Mouse (Mus musculus): ENCODE measurements around the gene Doc2b. TPM values are rescaled to one million over a fixed set of nuclear protein-coding genes. Genes with fewer than 3 reads are reported as not detected.

The Doc2b gene
- polyA plus RNA-seq, 1 experiment, result not detected

DNA sequence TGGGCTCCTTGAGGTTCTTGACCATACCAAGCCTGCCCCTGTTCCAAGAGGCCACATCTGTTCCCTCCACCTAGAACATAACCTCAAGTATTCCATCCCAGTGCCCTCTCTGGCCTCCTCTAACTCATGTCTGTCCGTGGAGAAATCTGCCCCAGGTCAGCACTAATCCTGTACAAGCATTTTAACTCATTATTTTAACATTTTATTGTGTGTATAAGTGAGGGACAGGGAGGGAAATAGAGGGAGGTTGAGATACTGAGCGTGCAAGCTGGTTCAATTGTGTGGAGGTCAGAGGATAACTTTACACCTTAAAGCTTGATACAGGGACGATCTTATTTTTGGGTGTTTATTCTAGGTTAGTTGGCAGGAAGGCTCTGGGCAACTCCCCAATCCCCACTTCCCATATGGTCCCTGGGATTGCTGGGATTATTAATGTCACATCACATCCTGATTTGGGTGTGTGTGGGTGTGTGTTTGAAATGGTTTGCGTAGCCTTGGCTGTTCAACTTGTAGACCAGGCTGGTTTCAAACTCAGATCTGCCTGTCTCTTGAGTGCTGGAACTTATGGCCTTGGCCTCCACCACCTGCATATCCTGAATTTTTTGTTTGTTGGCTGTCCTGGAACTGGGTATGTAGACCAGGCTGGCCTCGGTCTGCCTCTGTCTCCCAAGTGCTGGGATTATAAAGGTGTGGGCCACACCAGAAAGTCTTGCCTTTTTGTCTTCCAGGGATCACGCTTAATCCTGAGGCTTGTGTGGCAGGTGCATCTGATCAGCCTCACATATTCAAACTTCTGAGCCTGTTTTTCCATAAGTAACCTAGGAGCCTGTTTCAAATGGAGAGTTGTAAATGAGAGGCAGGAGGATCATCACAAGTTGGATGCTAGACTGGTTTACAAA lies 27.5 kb downstream of the Doc2b start:
- H3K9me3 ChIP-seq (ENCODE audit: control insufficient read depth, low read length), result no peaks in the 10 kb centered on the region
- peaks cover 11% of the 10 kb centered on the region for H3K4me1 ChIP-seq (ENCODE audit: control insufficient read depth)
- peaks cover 11% of the 10 kb centered on the region for H3K27me3 ChIP-seq (ENCODE audit: control insufficient read depth)
- H3K4me3 ChIP-seq (replicated peaks), result no peak overlapping the region
- TF ChIP-seq GATA1 (IDR thresholded peaks at IDR 0.05; ENCODE audit: low read length), result no peak
- TF ChIP-seq TAL1 (IDR thresholded peaks at IDR 0.05; ENCODE audit: low read length), result no peak
- peaks cover 46% of the 10 kb centered on the region for H3K36me3 ChIP-seq (ENCODE audit: control insufficient read depth)

DNA sequence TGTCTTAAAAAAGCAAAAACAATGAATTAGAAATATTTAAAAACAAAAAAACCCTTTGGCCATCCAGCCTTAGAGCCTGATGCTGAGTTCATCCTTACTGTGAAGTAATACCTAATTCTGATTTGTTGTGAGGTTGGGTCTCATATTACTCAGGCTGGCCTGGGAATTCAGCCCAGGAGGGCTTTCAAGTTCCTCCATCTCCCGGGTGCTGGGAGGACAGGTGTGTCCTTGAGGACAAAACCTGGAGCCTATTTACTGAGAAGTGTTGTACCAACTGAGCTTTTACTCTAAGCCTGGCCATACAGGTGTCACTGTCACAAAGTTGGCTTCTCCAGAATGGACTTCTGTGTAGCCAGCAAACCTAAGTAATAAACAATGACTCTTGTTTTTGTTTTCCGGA lies 28.8 kb downstream of the Doc2b start:
- H3K4me3 ChIP-seq (replicated peaks), result no peak overlapping the region
- peaks cover 11% of the 10 kb centered on the region for H3K4me1 ChIP-seq (ENCODE audit: control insufficient read depth)
- H3K36me3 ChIP-seq (ENCODE audit: control insufficient read depth), result peaks cover 55% of the 10 kb centered on the region
- H3K9me3 ChIP-seq (ENCODE audit: control insufficient read depth, low read length), result no peaks in the 10 kb centered on the region
- peaks cover 11% of the 10 kb centered on the region for H3K27me3 ChIP-seq (ENCODE audit: control insufficient read depth)
- no peak for TF ChIP-seq TAL1 (IDR thresholded peaks at IDR 0.05; ENCODE audit: low read length)
- TF ChIP-seq GATA1 (IDR thresholded peaks at IDR 0.05; ENCODE audit: low read length), result no peak

GRCm38 (mm10) chr11:75765161-75765560 lies 30.7 kb downstream of the Doc2b start:
- TF ChIP-seq TAL1 (IDR thresholded peaks at IDR 0.05; ENCODE audit: low read length) (no peak), GATA1 (IDR thresholded peaks at IDR 0.05; ENCODE audit: low read length) (no peak)
- H3K4me1 ChIP-seq (ENCODE audit: control insufficient read depth), result peaks cover 11% of the 10 kb centered on the region
- no peaks in the 10 kb centered on the region for H3K9me3 ChIP-seq (ENCODE audit: control insufficient read depth, low read length)
- no peak overlapping the region for H3K4me3 ChIP-seq (replicated peaks)
- peaks cover 71% of the 10 kb centered on the region for H3K36me3 ChIP-seq (ENCODE audit: control insufficient read depth)
- H3K27me3 ChIP-seq (ENCODE audit: control insufficient read depth), result no peaks in the 10 kb centered on the region; the same call in 1 of the 2 replicates

GRCm38 (mm10) chr11:75764521-75765023 lies 31.3 kb downstream of the Doc2b start:
- Histone ChIP-seq H3K4me1 (ENCODE audit: control insufficient read depth) (peaks cover 9% of the 10 kb centered on the region), H3K36me3 (ENCODE audit: control insufficient read depth) (peaks cover 77% of the 10 kb centered on the region)
- TF ChIP-seq TAL1 (IDR thresholded peaks at IDR 0.05; ENCODE audit: low read length) (no peak), GATA1 (IDR thresholded peaks at IDR 0.05; ENCODE audit: low read length) (no peak)

DNA sequence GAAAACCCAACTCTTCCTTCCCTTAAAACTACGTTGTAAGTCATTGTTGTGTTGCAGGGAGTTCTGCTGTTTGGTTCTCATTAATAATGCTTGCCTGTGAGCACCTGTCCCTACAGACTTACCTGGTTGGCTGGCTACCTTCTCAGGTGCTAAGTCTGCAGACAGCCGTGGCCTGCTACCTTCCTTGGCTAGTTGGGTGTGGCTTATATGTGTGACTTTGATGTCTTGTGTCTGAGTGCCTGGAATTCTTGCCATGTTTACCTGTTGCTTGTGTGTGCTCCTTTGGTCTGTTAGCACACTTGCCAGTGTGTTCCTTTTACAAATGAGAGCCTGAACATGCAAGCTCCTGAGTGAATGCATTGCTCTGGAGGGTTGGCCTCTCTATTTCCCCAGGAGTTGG lies 33.1 kb downstream of the Doc2b start:
- TF ChIP-seq GATA1 (IDR thresholded peaks at IDR 0.05; ENCODE audit: low read length) (no peak), TAL1 (IDR thresholded peaks at IDR 0.05; ENCODE audit: low read length) (no peak)
- no peaks in the 10 kb centered on the region; the same call in none of the 2 replicates for H3K4me1 ChIP-seq (ENCODE audit: control insufficient read depth)
- H3K9me3 ChIP-seq (ENCODE audit: control insufficient read depth, low read length), result no peaks in the 10 kb centered on the region
- H3K27me3 ChIP-seq (ENCODE audit: control insufficient read depth), result no peaks in the 10 kb centered on the region
- peaks cover 92% of the 10 kb centered on the region for H3K36me3 ChIP-seq (ENCODE audit: control insufficient read depth)
- no peak overlapping the region for H3K4me3 ChIP-seq (replicated peaks)

More at GRCm38 (mm10) chr11:75764521-75765023, 31.3 kb downstream of the Doc2b start:
- Histone ChIP-seq H3K4me3 (replicated peaks) (no peak overlapping the region), H3K9me3 (ENCODE audit: control insufficient read depth, low read length) (no peaks in the 10 kb centered on the region), H3K27me3 (ENCODE audit: control insufficient read depth) (no peaks in the 10 kb centered on the region; the same call in 1 of the 2 replicates)

DNA sequence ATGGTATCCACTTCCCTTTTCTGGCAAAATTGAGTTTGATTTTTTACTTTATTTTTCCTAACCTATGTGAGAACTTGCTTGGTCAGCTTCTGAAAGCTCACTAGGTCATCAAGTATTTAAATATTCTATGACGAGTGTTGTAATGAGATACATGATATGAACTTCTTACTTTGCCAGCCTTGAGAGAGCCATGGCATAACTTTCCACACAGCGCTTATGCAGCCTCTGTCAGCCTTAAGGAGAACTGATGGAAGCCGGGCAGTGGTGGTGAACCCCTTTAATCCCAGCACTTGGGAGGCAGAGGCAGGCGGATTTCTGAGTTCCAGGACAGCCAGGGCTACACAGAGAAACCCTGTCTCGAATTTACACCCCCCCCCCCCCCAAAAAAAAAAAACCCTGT lies 35.1 kb downstream of the Doc2b start:
- TF ChIP-seq TAL1 (IDR thresholded peaks at IDR 0.05; ENCODE audit: low read length) (no peak), GATA1 (IDR thresholded peaks at IDR 0.05; ENCODE audit: low read length) (no peak)
- no peaks in the 10 kb centered on the region for H3K27me3 ChIP-seq (ENCODE audit: control insufficient read depth)
- H3K9me3 ChIP-seq (ENCODE audit: control insufficient read depth, low read length), result no peaks in the 10 kb centered on the region
- H3K4me3 ChIP-seq (replicated peaks), result no peak overlapping the region
- peaks cover 92% of the 10 kb centered on the region for H3K36me3 ChIP-seq (ENCODE audit: control insufficient read depth)
- H3K4me1 ChIP-seq (ENCODE audit: control insufficient read depth), result no peaks in the 10 kb centered on the region; the same call in none of the 2 replicates

DNA sequence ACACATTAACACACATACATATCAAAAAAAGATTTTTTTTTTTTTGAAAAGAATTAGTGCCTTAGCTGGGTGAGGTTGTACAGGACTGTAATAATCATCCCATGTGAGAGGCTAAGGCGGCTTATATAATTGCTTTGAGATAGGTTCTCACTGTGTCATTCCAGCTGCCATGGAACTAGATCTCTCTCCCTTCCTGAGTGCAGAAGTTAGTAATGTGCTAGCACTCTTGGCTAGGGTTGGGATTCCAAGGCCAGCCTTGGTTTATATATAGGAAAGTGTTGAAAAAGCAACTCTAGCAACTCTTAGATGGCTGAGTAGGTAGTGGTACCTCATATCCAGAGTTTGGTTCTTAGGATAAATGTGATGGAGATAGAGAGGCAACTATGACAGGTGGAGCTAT lies 37.3 kb downstream of the Doc2b start:
- peaks cover 88% of the 10 kb centered on the region for H3K36me3 ChIP-seq (ENCODE audit: control insufficient read depth)
- TF ChIP-seq TAL1 (IDR thresholded peaks at IDR 0.05; ENCODE audit: low read length), result no peak
- TF ChIP-seq GATA1 (IDR thresholded peaks at IDR 0.05; ENCODE audit: low read length), result no peak
- H3K27me3 ChIP-seq (ENCODE audit: control insufficient read depth), result no peaks in the 10 kb centered on the region
- no peaks in the 10 kb centered on the region for H3K9me3 ChIP-seq (ENCODE audit: control insufficient read depth, low read length)
- H3K4me3 ChIP-seq (replicated peaks), result no peak overlapping the region
- no peaks in the 10 kb centered on the region; the same call in none of the 2 replicates for H3K4me1 ChIP-seq (ENCODE audit: control insufficient read depth)

GRCm38 (mm10) chr11:75756687-75757086 lies 39.2 kb downstream of the Doc2b start:
- H3K4me1 ChIP-seq (ENCODE audit: control insufficient read depth), result no peaks in the 10 kb centered on the region; the same call in 1 of the 2 replicates
- H3K36me3 ChIP-seq (ENCODE audit: control insufficient read depth), result peaks cover 90% of the 10 kb centered on the region
- TF ChIP-seq TAL1 (IDR thresholded peaks at IDR 0.05; ENCODE audit: low read length) (no peak), GATA1 (IDR thresholded peaks at IDR 0.05; ENCODE audit: low read length) (no peak)
- H3K4me3 ChIP-seq (replicated peaks), result no peak overlapping the region
- no peaks in the 10 kb centered on the region for H3K9me3 ChIP-seq (ENCODE audit: control insufficient read depth, low read length)
- H3K27me3 ChIP-seq (ENCODE audit: control insufficient read depth), result no peaks in the 10 kb centered on the region

- TF ChIP-seq GATA1 (IDR thresholded peaks at IDR 0.05; ENCODE audit: low read length), result no peak
- TF ChIP-seq TAL1 (IDR thresholded peaks at IDR 0.05; ENCODE audit: low read length), result no peak
- Histone ChIP-seq H3K4me3 (replicated peaks) (no peak overlapping the region), H3K4me1 (ENCODE audit: control insufficient read depth) (peaks cover 10% of the 10 kb centered on the region), H3K27me3 (ENCODE audit: control insufficient read depth) (no peaks in the 10 kb centered on the region), H3K9me3 (ENCODE audit: control insufficient read depth, low read length) (no peaks in the 10 kb centered on the region), H3K36me3 (ENCODE audit: control insufficient read depth) (peaks cover 59% of the 10 kb centered on the region)
Measured at GRCm38 (mm10) chr11:75751082-75751481, 44.8 kb downstream of the Doc2b start.
